Mouse (Mus musculus) heart, embryonic 16.5 days (tissue): ENCODE measurements around the gene Ppard. TPM values are rescaled to one million over a fixed set of nuclear protein-coding genes. Genes with fewer than 3 reads are reported as not detected.
"Not testable (repeated sequence)": the region's sequence is repeated elsewhere in the genome, so short reads cannot be mapped to it uniquely, and the experiment has no call there.

Source experiments
- ATAC-seq: fragments of 200-750 bp; cut with Nextera tagmentation; replicated peaks from 2 replicates; pipeline ENCODE4 v1.8.0; 2017; ENCODE audit warnings: moderate number of reproducible peaks; ENCODE audit not compliant: insufficient read depth, low FRiP score; ENCODE audit errors: extremely low read depth
- H3K27ac ChIP-seq: fragments of 300-500 bp; sonication (generic); 2 replicates; pipeline ENCODE4 v1.5.1; 2014; ENCODE audit warnings: mild to moderate bottlenecking, low read length, control low read depth, moderate library complexity
- H3K27me3 ChIP-seq: fragments of 300-500 bp; sonication (generic); 2 replicates; pipeline ENCODE4 v1.6.1; 2014; ENCODE audit warnings: low read length, mixed read lengths; ENCODE audit not compliant: control insufficient read depth, insufficient read depth
- H3K36me3 ChIP-seq: fragments of 300-500 bp; sonication (generic); 2 replicates; pipeline ENCODE4 v1.6.1; 2014; ENCODE audit not compliant: control insufficient read depth, insufficient read depth
- H3K4me1 ChIP-seq: fragments of 300-500 bp; sonication (generic); 2 replicates; pipeline ENCODE4 v1.6.1; 2014; ENCODE audit warnings: low read length, mixed read lengths; ENCODE audit not compliant: control insufficient read depth, insufficient read depth
- H3K4me2 ChIP-seq: fragments of 300-500 bp; sonication (generic); 2 replicates; pipeline ENCODE4 v1.6.1; 2014; ENCODE audit warnings: low read depth, mild to moderate bottlenecking, control low read depth, low read length
- H3K4me3 ChIP-seq: fragments of 300-500 bp; sonication (generic); 2 replicates; pipeline ENCODE4 v1.5.1; 2014; ENCODE audit warnings: mild to moderate bottlenecking, control low read depth, low read length
- H3K9ac ChIP-seq: fragments of 300-500 bp; sonication (generic); 2 replicates; pipeline ENCODE4 v1.6.1; 2014; ENCODE audit warnings: low read length, control low read depth
- H3K9me3 ChIP-seq: fragments of 300-500 bp; sonication (generic); replicated peaks from 2 replicates; pipeline ENCODE4 v1.6.1; 2016; ENCODE audit warnings: low read length; ENCODE audit not compliant: control insufficient read depth
- WGBS: fragments of 180-500 bp; shearing (Covaris S2); extraction: QIAGEN DNeasy Blood & Tissue Kit; methylation state at CpG from one replicate; pipeline ENCODE4 v1.1.7; 2014; 5-methylcytosine and 5-hydroxymethylcytosine counted together
- polyA plus RNA-seq: library from polyadenylated mRNA; unstranded; fragments of >200 nt; fragmentation: Nextera tagmentation; extraction: Ambion mirVana; gene quantifications from 2 replicates; pipeline ENCODE4 v1.2.1, GENCODE M21; 2015

Gene Ppard
- polyA plus RNA-seq, 1 experiment from 2014 or later = 1.2 TPM

DNA sequence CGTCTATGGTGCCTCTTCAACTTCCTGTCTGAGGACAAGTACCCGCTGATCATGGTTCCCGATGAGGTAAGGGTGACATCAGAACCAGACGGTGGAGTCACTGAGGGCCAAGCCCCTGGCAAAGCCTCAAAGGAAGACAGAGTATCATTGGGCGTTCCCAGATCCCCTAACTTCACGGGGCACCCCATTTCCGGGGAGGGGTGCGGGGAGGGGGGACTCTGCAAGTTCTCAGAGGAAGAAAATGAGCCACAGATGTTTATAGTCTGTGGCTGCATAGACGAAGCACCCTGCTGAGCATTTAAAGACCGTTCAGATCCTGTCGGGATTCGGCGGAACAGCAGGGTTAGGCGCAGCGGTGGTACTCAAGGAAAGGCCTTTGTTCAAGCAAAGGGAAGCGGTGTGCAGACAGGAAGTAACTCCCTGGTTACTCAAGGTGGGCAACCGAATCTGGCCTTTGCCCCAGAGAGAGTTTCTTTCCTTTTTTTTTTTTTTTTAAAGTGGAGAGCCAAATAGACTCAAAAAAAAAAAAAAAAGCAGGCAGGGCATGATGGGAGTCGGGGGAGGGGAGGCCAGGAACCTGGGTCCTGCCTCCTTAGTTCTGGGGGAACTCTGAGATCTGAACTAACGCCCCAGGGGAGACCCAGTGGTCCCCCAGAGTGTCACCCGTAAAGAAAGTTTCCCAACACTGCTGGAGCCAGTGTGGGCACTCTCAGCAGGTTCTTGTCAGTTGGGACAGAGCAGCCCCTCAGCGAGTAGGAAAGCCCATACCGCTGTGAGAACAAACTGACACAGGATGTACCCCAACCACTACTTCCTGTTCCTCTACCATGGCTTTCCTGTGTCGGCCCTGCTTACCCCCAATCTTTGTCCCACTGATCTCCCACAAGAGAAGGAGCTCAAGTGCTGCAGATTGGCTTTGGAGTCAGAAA is 14.5 kb upstream of the Ppard start:
- Histone ChIP-seq H3K4me2 (peak overlapping the region; percentile 38), H3K36me3 (no peaks in the 10 kb centered on the region), H3K4me3 (no peak overlapping the region), H3K9ac (peak overlapping the region; percentile 36; the same call in 1 of the 2 replicates), H3K4me1 (peaks cover 7% of the 10 kb centered on the region), H3K9me3 (no peaks in the 10 kb centered on the region), H3K27me3 (0 out of 2 replicates have a peak, but pooled peaks cover 2% of the 10 kb centered on the region), H3K27ac (peak overlapping the region; percentile 75)
- peak; percentile 53 for ATAC-seq
- 20% methylated on average over 23 of the region's 23 CpGs for WGBS

DNA sequence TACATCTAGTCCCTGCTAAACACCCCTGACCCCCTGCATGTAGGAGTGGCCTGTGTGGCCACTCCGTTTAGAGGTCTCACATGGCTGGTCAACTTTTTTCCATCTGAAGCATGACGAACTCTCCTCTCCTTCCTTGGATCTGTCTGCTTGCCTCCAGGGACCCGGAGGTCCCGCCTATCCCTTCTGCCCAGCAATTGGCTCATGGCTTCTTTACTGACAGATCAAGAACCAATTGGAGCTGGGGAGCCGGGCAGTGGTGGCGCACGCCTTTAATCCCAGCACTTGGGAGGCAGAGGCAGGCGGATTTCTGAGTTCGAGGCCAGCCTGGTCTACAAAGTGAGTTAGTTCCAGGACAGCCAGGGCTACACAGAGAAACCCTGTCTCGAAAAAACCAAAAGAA is 10.0 kb upstream of the Ppard start:
- H3K9ac ChIP-seq, H3K27ac ChIP-seq, ATAC-seq, H3K36me3 ChIP-seq, H3K27me3 ChIP-seq, H3K9me3 ChIP-seq, H3K4me2 ChIP-seq, H3K4me3 ChIP-seq: not testable (repeated sequence)
- 91% methylated on average over 9 of the region's 10 CpGs for WGBS
- peaks cover 16% of the 10 kb centered on the region for H3K4me1 ChIP-seq

DNA sequence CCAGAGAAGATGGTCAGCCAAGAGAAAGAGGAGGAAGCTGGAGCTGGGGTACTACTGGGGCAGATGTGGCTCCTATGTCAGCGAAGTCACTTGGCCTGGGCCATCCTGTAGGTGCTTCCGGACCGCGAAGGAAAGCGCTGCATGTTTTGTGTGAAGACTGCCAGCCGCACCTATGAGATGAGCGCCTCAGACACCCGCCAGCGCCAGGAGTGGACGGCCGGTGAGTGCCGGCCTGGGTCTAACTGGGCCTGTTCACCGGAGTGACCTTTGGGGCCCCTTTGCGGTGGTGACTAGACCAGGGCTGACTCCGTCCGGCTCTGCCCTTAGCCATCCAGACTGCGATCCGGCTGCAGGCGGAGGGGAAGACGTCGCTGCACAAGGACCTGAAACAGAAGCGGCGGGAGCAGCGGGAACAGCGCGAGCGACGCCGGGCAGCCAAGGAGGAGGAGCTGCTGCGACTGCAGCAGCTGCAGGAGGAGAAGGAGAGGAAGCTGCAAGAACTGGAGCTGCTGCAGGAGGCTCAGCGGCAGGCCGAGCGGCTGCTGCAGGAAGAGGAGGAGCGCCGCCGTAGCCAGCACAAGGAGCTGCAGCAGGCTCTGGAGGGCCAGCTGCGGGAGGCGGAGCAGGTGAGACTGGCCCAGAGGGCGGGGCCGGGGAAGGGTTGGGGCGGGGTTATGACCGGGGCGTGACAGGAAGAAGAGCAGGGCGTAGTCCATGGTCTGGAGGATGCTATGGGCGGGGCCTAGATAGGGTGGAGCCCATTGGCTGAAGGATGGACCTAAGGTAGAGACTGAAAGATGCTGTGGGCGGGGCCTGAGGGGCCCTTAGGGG is 8.7 kb upstream of the Ppard start:
- WGBS = 1% methylated on average over 46 of the region's 46 CpGs
- Histone ChIP-seq H3K27ac (peak overlapping the region; percentile 54), H3K9me3 (no peaks in the 10 kb centered on the region)

DNA sequence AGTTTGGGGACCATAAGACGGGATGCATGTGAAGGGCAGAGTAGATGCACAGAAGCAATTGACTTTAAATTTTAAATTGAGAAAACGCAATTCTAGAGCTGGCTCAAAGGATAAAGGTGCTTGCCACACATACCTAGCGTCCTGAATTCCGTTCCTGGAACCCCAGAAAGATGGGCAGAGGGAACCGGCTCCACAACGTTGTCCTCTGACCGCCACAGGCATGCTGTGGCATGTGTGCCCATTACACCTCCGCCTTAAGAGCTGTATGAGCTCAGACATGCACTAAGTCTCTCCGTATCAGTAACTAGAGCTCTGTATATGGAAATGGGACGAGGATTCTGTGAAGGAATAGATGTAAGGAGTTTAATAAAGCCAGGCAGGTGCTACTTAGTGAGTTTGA is 7.9 kb upstream of the Ppard start:
- H3K9ac ChIP-seq = no peak overlapping the region
- no peak for ATAC-seq

More for the DNA sequence above, 8.7 kb upstream of the Ppard start:
- Histone ChIP-seq H3K4me2 (peak overlapping the region; percentile 94), H3K4me1 (peaks cover 12% of the 10 kb centered on the region), H3K36me3 (no peaks in the 10 kb centered on the region), H3K9ac (peak overlapping the region; percentile 78), H3K27me3 (0 out of 2 replicates have a peak, but pooled peaks cover 2% of the 10 kb centered on the region), H3K4me3 (peak overlapping the region; percentile 61)
- ATAC-seq = peak; percentile 83

DNA sequence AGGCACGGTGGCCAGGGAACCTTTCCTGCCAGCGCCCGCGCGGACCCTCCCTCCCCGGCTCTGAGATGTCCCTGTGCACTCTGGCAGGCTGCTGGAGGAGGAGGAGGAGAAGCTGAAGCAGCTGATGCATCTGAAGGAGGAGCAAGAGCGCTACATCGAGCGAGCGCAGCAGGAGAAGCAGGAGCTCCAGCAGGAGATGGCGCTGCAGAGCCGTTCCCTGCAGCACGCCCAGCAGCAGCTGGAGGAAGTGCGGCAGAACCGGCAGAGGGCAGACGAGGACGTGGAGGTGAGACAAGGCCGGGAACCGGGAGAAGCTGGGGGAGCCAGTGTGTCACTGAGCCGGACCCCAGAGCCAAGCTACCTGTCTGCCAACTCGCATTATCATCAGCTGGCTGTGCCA is 6.5 kb upstream of the Ppard start:
- H3K9ac ChIP-seq = peak overlapping the region; percentile 35; the same call in 1 of the 2 replicates
- H3K4me3 ChIP-seq = peak overlapping the region; percentile 31
- H3K4me2 ChIP-seq = peak overlapping the region; percentile 62
- 0 out of 2 replicates have a peak, but pooled peaks cover 2% of the 10 kb centered on the region for H3K27me3 ChIP-seq
- no peaks in the 10 kb centered on the region for H3K36me3 ChIP-seq
- no peaks in the 10 kb centered on the region for H3K9me3 ChIP-seq
- H3K27ac ChIP-seq = no peak overlapping the region
- 3% methylated on average over 21 of the region's 21 CpGs for WGBS
- peak; percentile 56 for ATAC-seq
- peaks cover 12% of the 10 kb centered on the region for H3K4me1 ChIP-seq

More for the DNA sequence above, 7.9 kb upstream of the Ppard start:
- WGBS = 85% methylated on average over 10 of the region's 10 CpGs
- no peaks in the 10 kb centered on the region for H3K9me3 ChIP-seq
- no peak overlapping the region for H3K4me2 ChIP-seq
- H3K27me3 ChIP-seq = 0 out of 2 replicates have a peak, but pooled peaks cover 2% of the 10 kb centered on the region
- no peaks in the 10 kb centered on the region for H3K36me3 ChIP-seq
- H3K27ac ChIP-seq = no peak overlapping the region
- peaks cover 12% of the 10 kb centered on the region for H3K4me1 ChIP-seq
- no peak overlapping the region for H3K4me3 ChIP-seq

DNA sequence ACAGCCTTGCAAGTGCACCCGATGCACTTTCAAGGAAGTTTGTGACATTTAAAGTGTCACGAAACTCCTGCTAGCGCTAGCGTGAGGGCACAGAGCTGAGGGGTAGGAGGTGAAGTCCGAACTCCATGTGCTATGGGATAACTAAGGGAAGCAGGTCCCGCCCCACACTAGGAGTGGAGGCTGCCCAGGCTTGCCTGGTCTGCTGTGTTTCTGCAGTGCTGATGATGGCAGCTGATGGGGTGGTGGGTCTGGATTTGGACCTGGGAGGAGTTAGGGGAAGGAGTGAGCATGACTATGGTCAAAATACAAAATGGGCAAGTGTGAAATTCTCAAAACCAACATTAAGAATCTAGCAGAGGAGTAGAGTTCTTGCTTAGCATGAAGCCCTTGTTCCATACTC is 2.0 kb upstream of the Ppard start:
- Histone ChIP-seq H3K4me2 (no peak overlapping the region), H3K27me3 (0 out of 2 replicates have a peak, but pooled peaks cover 2% of the 10 kb centered on the region), H3K9ac (no peak overlapping the region), H3K4me3 (no peak overlapping the region), H3K4me1 (peaks cover 3% of the 10 kb centered on the region), H3K27ac (no peak overlapping the region), H3K9me3 (no peaks in the 10 kb centered on the region), H3K36me3 (no peaks in the 10 kb centered on the region)
- WGBS = 71% methylated on average over 6 of the region's 6 CpGs
- no peak for ATAC-seq

DNA sequence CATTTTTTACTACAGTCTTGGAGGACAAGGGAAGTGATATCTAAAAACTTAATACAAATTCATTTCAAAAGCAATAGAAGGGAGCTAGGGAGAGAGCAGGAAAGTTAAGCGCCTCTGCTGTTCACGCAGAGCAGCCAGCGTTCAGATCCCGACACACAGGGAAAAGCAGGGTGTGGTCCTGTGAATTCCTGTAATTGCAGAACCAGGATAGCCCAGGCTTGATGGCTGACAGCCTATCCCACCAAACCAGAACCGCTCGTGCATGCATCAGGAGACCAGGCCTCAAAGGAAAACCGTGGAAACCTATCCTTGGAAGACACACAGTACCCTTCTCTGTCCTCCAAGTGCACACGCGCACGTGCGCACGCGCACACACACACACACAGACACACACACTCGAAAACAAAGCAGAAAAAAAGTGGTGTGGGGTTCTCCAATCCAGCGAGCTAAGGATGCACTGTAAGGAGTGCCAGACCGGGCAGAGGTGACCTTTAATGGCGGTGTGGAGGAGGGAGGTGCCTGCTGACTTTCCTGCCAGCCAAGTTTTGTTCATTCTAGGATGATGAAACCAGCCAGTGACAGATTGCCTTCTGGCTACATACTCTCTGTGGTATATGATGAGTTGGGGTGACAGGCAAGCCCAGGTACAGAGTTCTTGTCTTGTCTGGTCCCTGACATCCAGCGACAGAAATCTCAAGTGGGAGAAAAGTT is 1.3 kb upstream of the Ppard start:
- 77% methylated on average over 18 of the region's 18 CpGs for WGBS
- Histone ChIP-seq H3K4me1 (peaks cover 3% of the 10 kb centered on the region), H3K4me2 (no peak overlapping the region), H3K27ac (no peak overlapping the region), H3K36me3 (no peaks in the 10 kb centered on the region), H3K9me3 (no peaks in the 10 kb centered on the region), H3K9ac (no peak overlapping the region), H3K4me3 (no peak overlapping the region), H3K27me3 (0 out of 2 replicates have a peak, but pooled peaks cover 2% of the 10 kb centered on the region)
- ATAC-seq = no peak

DNA sequence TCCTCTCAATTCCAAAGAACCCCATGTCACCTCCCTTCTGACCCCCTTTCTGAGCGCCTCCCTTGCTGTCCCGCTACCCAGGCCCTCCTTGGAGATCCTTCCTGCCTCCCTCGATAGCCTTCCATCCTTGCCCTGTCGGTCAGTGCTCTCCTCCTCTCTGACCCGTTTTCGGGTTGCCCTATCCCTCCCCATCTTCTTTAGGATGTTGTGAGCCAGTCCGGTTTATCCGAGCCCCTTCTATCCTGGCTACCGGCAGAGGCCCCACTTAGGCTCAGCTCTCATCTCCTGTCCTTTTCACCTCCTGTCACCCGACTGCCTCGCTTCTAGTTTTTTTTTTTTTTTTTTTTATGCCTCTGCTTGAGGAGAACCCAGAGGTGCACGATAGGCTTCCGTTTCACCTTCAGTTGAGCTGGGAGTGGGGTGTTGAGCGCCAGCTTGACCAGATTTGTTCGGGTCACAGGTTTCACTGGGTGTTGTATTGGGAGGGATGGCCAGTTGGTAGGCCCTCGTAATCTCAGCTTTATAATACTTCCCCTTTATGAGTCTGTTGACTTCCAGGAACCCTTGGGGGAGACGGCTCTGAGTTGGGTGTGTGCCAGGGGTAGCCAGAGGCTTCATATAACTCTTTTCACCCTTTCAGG is 711 bp downstream of the Ppard start:
- H3K36me3 ChIP-seq = no peaks in the 10 kb centered on the region
- H3K27me3 ChIP-seq = 0 out of 2 replicates have a peak, but pooled peaks cover 2% of the 10 kb centered on the region
- peak overlapping the region; percentile 92 for H3K9ac ChIP-seq
- peak; percentile 30 for ATAC-seq
- H3K27ac ChIP-seq = peak overlapping the region; percentile 83
- H3K4me1 ChIP-seq = peaks cover 3% of the 10 kb centered on the region
- no peaks in the 10 kb centered on the region for H3K9me3 ChIP-seq
- H3K4me2 ChIP-seq = peak overlapping the region; percentile 70
- H3K4me3 ChIP-seq = peak overlapping the region; percentile 77
- 4% methylated on average over 17 of the region's 17 CpGs for WGBS
